11 mouse cellular contexts compared by ENCODE assay signal in the genomic region with DNA sequence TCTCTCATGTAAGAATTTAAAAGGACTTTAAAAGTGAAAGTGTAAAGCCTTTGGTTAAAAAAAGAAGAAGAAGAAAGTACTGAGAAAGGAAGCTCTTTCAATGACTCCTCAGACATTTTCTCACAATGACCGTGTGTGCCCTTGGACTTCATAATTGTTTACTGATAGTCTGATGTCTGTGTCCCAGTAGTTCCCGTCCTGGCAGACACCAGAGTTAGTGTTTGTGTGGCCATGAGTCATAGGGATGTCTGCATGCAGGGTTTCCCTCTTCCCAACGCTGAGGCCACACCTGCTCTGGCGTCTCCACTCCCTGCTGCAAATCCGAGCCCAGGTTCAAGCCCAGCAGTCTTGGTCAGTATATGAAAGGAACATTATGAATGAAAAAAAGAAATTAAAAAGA. TPM values are rescaled to one million over a fixed set of nuclear protein-coding genes. Genes with fewer than 3 reads are reported as not detected.
DNase-seq lines count a peak whose midpoint lies in the region; TF ChIP-seq lines count a peak whose summit lies in the region.
"Had no signal": no experiment of that assay in that cellular context is flagged by ENCODE, and none has a peak within 500 bp of the region (broad histone marks: within the 10 kb centered on the region; RNA-seq: fewer than 3 reads in every experiment).

No protein-coding gene starts in this region.

- H3K36me3 ChIP-seq in heart, adult 2 months (ENCODE audit: control insufficient read depth, insufficient read depth, low read length), result no peaks in the 10 kb centered on the region
- H3K36me3 ChIP-seq: embryonic facial prominence, embryonic 10.5 days had no signal

- H3K79me2 ChIP-seq in heart, adult 2 months (replicated peaks; ENCODE audit: control insufficient read depth, insufficient read depth, low read length), result no peaks in the 10 kb centered on the region

- WGBS in heart, adult 2 months, result 3% methylated on average over 5 of the region's 5 CpGs

- TF ChIP-seq EP300 in heart, adult 2 months (IDR thresholded peaks at IDR 0.05; ENCODE audit: insufficient read depth, low read depth, low read length), result no peak

- peak; percentile 43 for DNase-seq in gastrocnemius, adult 2 months
- DNase-seq in gastrocnemius, postnatal 4 days (ENCODE audit: low spot score in 2 of 2), result no peak
- peak; percentile 69 for DNase-seq in 3T3-L1 (ENCODE audit: low read depth, low spot score)
- peak; percentile 33 to 51 for DNase-seq in heart, adult 2 months
- peak; percentile 67 for DNase-seq in lung, postnatal 10 days
- DNase-seq in right cerebral cortex, postnatal 4 days, result no peak
- DNase-seq in left cerebral cortex, adult 8-10 months (ENCODE audit: low spot score in 2 of 2), result no peak
- DNase-seq in thymus, postnatal 4 days, result no peak

- no peak for TF ChIP-seq CTCF in gastrocnemius, adult 2 months (IDR thresholded peaks at IDR 0.05)
- no peak for TF ChIP-seq CTCF in heart, adult 2 months (IDR thresholded peaks at IDR 0.05)

- peaks cover 2% of the 10 kb centered on the region for H3K4me1 ChIP-seq in heart, adult 2 months (ENCODE audit: control insufficient read depth, insufficient read depth, low read length)

- TF ChIP-seq POLR2A in heart, adult 2 months (IDR thresholded peaks at IDR 0.05; ENCODE audit: insufficient read depth, low read depth, low read length), result no peak

- H3K27me3 ChIP-seq in heart, adult 2 months (ENCODE audit: control insufficient read depth, insufficient read depth, low read length), result no peaks in the 10 kb centered on the region

- H3K9ac ChIP-seq in heart, adult 2 months (ENCODE audit: low read depth, low read length), result no peak overlapping the region

- no peak overlapping the region for H3K4me3 ChIP-seq in gastrocnemius, adult 2 months
- no peak overlapping the region for H3K4me3 ChIP-seq in heart, adult 2 months
- H3K4me3 ChIP-seq: embryonic facial prominence, embryonic 10.5 days had no signal

- intact Hi-C loops in gastrocnemius, adult 2 months (cut with DNase I), result no loop called here
- intact Hi-C loops in heart, adult 2 months (cut with DNase I), result no loop called here

- peak overlapping the region; percentile 43 for H3K27ac ChIP-seq in gastrocnemius, adult 2 months
- H3K27ac ChIP-seq in heart, adult 2 months, result peak overlapping the region; percentile 2; the same call in 1 of the 2 replicates
- H3K27ac ChIP-seq: embryonic facial prominence, embryonic 10.5 days had no signal

RNA-seq across cellular contexts. Expression of gene Tnpo1, which starts 29.0 kb away (rescaled TPM):
- 10 to 100 TPM; 32.2 to 39.3 TPM for total RNA-seq in gastrocnemius, adult 2 months (2021)
- total RNA-seq in gastrocnemius, postnatal 4 days (2021), result 10 to 100 TPM; 91.7 to 99.7 TPM
- total RNA-seq in heart, adult 2 months (2021), result 10 to 100 TPM; 58.9 to 60.4 TPM
- 16.1 and 31.2 TPM in 2 replicates for polyA plus RNA-seq in heart, adult 2 months (2012; rRNA removed)
- 10 to 100 TPM; 51.7 to 66.2 (median 62.7) TPM for total RNA-seq in left cerebral cortex, adult 8-10 months (2022)

RNA-seq across cellular contexts. Expression of gene 1700024P04Rik, which starts 29.1 kb away (rescaled TPM):
- total RNA-seq in gastrocnemius, adult 2 months (2021), result not detected
- total RNA-seq in gastrocnemius, postnatal 4 days (2021), result not detected
- not detected for total RNA-seq in heart, adult 2 months (2021)
- not detected in 2 replicates for polyA plus RNA-seq in heart, adult 2 months (2012; rRNA removed)
- total RNA-seq in left cerebral cortex, adult 8-10 months (2022), result not detected
- total RNA-seq: adrenal gland, adult 18-20 months; left cerebral cortex, postnatal 10 days had no signal
- polyA plus RNA-seq: embryonic facial prominence, embryonic 10.5 days had no signal

Comparison
In these comparisons a context has a peak if more than half of its experiments do, and no peak if none do; other contexts are left out.
1. DNase-seq: peak in gastrocnemius, adult 2 months (single experiment), 3T3-L1 (single experiment), heart, adult 2 months (2 of 2) and lung, postnatal 10 days (single experiment); none in gastrocnemius, postnatal 4 days (0 of 2), right cerebral cortex, postnatal 4 days (single experiment), left cerebral cortex, adult 8-10 months (0 of 2) and thymus, postnatal 4 days (single experiment).